Mouse (Mus musculus) lung, postnatal 10 days (tissue): ENCODE results near the gene Gmip.

Experiments used
- DNase-seq: peaks from one replicate; pipeline ENCODE4 v3.0.0; 2021

The Gmip gene

DNA sequence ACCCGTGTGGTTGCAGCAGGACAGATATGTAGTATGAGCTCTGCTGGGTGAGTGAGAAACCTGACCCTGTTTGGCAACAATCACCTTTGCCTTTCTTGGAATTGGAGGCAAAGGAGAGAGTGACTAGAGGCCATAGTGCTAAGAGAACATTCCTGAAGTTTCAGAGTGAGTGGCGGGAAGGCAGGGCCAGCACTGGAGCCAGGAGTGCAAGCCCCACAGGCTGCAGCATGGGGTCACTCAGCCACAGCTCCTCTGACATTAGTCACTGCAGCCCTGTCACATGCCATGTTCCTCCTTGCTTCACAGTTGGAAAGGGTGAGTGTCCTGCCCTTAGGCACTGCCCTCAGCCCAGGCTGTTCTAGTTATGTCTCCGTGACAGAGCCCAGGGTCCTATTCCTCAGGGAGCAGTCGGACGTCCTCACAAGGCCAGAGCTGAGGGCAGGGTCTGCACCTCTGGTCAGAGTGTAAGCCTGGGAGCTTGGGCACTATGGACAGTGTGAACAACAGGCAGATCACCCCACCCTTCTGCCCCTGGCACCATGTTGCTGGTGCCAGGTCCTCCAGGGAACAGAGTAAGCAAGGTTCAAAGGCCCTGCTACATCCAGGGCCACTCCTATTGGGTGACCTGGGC lies 59.3 kb downstream of the Gmip start:
- peak; percentile 43 for DNase-seq

DNA sequence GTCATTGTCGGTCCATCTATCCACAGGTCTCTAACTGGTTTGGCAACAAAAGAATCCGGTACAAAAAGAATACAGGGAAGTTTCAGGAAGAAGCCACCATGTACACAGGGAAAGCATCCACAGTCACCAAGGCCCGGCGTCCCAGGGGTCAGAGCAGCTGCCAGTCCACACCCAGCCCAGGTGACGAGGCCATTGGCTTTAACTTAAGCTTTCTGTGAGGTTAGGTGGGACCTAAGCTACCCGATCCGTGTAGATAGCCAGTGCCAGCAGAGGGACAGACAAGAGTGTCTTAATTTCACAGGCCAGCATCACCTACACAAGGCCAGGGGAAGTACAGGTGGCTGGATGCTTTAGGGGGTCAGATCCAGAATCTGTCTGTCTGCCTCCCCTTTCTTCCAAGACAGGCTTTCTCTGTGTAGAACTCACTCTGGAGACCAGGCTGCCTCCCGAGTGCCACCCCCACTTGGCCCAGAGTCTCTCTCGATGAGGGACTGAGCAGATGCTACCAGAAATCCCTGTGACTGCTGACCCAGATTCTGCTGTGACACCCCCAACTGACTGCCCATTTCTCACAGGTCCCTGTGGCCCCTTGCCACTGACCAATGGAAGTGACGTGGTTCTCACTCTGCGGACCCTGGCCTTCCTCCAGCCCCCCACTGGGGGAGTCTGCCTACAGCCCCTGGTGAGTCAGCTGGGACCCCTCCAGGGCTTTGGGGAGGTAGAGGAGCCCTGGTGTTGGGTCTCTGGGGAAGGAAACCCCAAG lies 61.7 kb downstream of the Gmip start:
- DNase-seq, result no peak

DNA sequence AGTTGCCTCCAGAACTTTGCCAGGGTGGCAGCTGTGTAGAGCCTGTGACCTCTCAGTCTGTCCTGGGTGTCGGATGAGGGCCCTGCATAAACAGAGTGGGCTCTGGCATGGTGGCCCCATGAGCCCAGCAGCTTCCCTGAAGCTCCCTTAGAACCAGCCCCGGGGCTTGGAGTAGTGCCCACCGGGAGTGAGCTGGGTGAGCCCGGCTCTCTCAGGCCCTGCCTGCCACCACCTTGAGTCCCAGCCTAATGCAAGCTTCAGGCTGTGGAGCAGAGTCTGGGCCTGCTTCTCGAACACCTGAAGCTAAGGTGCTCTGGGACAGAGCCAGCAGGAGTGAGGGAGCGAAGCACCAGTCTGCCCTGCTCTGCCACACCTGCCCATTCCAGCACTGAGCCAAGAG lies 62.4 kb downstream of the Gmip start:
- no peak for DNase-seq
